8 mouse cellular contexts compared by ENCODE assay signal in the genomic region with DNA sequence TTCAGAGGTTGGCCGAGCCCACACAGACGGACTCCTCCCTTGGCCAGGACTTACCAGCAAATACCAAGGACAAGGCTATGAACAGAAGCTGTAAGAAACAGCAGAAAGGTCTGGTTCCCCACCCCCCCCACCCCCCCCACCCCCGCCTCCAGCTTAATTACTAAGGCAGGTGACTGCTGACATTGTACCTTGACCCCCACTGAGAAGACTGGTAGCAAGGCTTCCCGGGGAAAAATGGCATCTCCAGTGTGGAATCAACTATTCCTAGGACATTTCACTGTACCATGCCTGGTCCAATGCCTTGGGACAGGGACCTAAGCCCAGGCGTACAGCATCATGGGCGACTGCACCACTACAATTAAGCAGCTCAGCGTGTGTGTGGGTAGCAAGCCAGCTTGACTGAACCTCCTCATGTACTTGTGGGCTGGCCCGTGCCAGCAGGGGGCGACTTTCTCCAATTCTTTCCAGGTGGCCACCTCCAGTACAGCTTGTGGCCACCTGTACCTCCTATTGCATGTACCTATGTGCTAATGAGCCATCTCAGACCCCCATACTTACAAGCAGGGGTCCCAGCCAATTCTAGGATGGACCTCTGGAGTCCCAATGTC. TPM values are rescaled to one million over a fixed set of nuclear protein-coding genes. Genes with fewer than 3 reads are reported as not detected.
DNase-seq lines count a peak whose midpoint lies in the region; ATAC-seq and TF ChIP-seq lines count a peak whose summit lies in the region.

No protein-coding gene starts in this region.

- H3K9ac ChIP-seq in embryonic facial prominence, embryonic 11.5 days (replicated peaks; ENCODE audit: low read length), result no peak overlapping the region
- H3K9ac ChIP-seq in heart, embryonic 14.5 days (ENCODE audit: low read length), result no peak overlapping the region
- no peak overlapping the region for H3K9ac ChIP-seq in liver, embryonic 12.5 days
- no peak overlapping the region for H3K9ac ChIP-seq in neural tube, embryonic 13.5 days

- no peak for TF ChIP-seq POLR2A in thymus, adult 2 months (IDR thresholded peaks at IDR 0.05; ENCODE audit: control insufficient read depth, extremely low read depth, insufficient read depth, low read length, poor library complexity)

- 30% methylated on average over 9 of the region's 9 CpGs for WGBS in embryonic facial prominence, embryonic 11.5 days
- 35% methylated on average over 9 of the region's 9 CpGs for WGBS in heart, embryonic 14.5 days
- WGBS in liver, embryonic 12.5 days (ENCODE audit: insufficient replicate concordance), result 31% methylated on average over 9 of the region's 9 CpGs
- 35% methylated on average over 9 of the region's 9 CpGs for WGBS in neural tube, embryonic 13.5 days
- WGBS in thymus, adult 2 months, result 45% methylated on average over 9 of the region's 9 CpGs

- TF ChIP-seq CTCF in thymus, adult 2 months (IDR thresholded peaks at IDR 0.05; ENCODE audit: borderline replicate concordance, control insufficient read depth, extremely low read depth, insufficient read depth, low read length, poor library complexity), result peak; percentile 57; the same call in 1 of the 2 replicates

- no peaks in the 10 kb centered on the region for H3K4me1 ChIP-seq in embryonic facial prominence, embryonic 11.5 days (ENCODE audit: control insufficient read depth, insufficient read depth, low read length)
- H3K4me1 ChIP-seq in heart, embryonic 14.5 days (ENCODE audit: control insufficient read depth in 2 of 2, insufficient read depth in 2 of 2, low read length in 2 of 2), result peaks cover 7 to 11% of the 10 kb centered on the region in 2 experiments
- no peaks in the 10 kb centered on the region for H3K4me1 ChIP-seq in liver, embryonic 12.5 days
- no peaks in the 10 kb centered on the region for H3K4me1 ChIP-seq in neural tube, embryonic 13.5 days (replicated peaks)
- no peaks in the 10 kb centered on the region for H3K4me1 ChIP-seq in thymus, adult 2 months (replicated peaks; ENCODE audit: control insufficient read depth, insufficient read depth, low read length)

- peak; percentile 82 for DNase-seq in 3T3-L1 (ENCODE audit: low read depth, low spot score)
- DNase-seq in adrenal gland, postnatal 25 days, result peak; percentile 86
- DNase-seq in embryonic facial prominence, embryonic 11.5 days (ENCODE audit: low spot score), result peak; percentile 76
- DNase-seq in kidney, postnatal 10 days, result peak; percentile 93
- DNase-seq in thymus, adult 2 months, result peak; percentile 53

- H3K4me3 ChIP-seq in embryonic facial prominence, embryonic 11.5 days (ENCODE audit: low read depth, low read length), result no peak overlapping the region
- H3K4me3 ChIP-seq in heart, embryonic 14.5 days (ENCODE audit: control insufficient read depth in 1 of 2, insufficient read depth in 1 of 2, low read depth in 1 of 2, low read length in 2 of 2), result no peak overlapping the region
- no peak overlapping the region for H3K4me3 ChIP-seq in liver, embryonic 12.5 days
- no peak overlapping the region for H3K4me3 ChIP-seq in neural tube, embryonic 13.5 days
- no peak overlapping the region for H3K4me3 ChIP-seq in thymus, adult 2 months (ENCODE audit: control insufficient read depth, insufficient read depth, low read length)

- H3K27me3 ChIP-seq in embryonic facial prominence, embryonic 11.5 days (ENCODE audit: control insufficient read depth, insufficient read depth, low read length), result no peaks in the 10 kb centered on the region
- H3K27me3 ChIP-seq in heart, embryonic 14.5 days (ENCODE audit: control insufficient read depth, insufficient read depth, low read length), result no peaks in the 10 kb centered on the region
- H3K27me3 ChIP-seq in liver, embryonic 12.5 days (replicated peaks), result no peaks in the 10 kb centered on the region
- no peaks in the 10 kb centered on the region for H3K27me3 ChIP-seq in neural tube, embryonic 13.5 days
- no peaks in the 10 kb centered on the region for H3K27me3 ChIP-seq in thymus, adult 2 months (ENCODE audit: control insufficient read depth, insufficient read depth, low read length)

- no peak overlapping the region for H3K27ac ChIP-seq in embryonic facial prominence, embryonic 11.5 days (replicated peaks; ENCODE audit: low read depth, low read length)
- H3K27ac ChIP-seq in heart, embryonic 14.5 days (replicated peaks in 1 of 2; ENCODE audit: control insufficient read depth in 1 of 2, insufficient read depth in 1 of 2, low read depth in 2 of 2, low read length in 2 of 2), result no peak overlapping the region
- H3K27ac ChIP-seq in liver, embryonic 12.5 days, result no peak overlapping the region
- no peak overlapping the region for H3K27ac ChIP-seq in neural tube, embryonic 13.5 days (replicated peaks)
- H3K27ac ChIP-seq in thymus, adult 2 months (ENCODE audit: control insufficient read depth, insufficient read depth, low read length), result no peak overlapping the region

- H3K4me2 ChIP-seq in embryonic facial prominence, embryonic 11.5 days (ENCODE audit: low read depth, low read length), result no peak overlapping the region
- no peak overlapping the region for H3K4me2 ChIP-seq in heart, embryonic 14.5 days (ENCODE audit: low read length)
- no peak overlapping the region for H3K4me2 ChIP-seq in liver, embryonic 12.5 days
- H3K4me2 ChIP-seq in neural tube, embryonic 13.5 days, result no peak overlapping the region

- H3K9me3 ChIP-seq in embryonic facial prominence, embryonic 11.5 days (replicated peaks; ENCODE audit: control insufficient read depth, low read length), result no peaks in the 10 kb centered on the region
- H3K9me3 ChIP-seq in heart, embryonic 14.5 days (ENCODE audit: control insufficient read depth, low read length), result no peaks in the 10 kb centered on the region
- no peaks in the 10 kb centered on the region for H3K9me3 ChIP-seq in liver, embryonic 12.5 days (replicated peaks)
- H3K9me3 ChIP-seq in neural tube, embryonic 13.5 days, result no peaks in the 10 kb centered on the region

- H3K36me3 ChIP-seq in embryonic facial prominence, embryonic 11.5 days (replicated peaks; ENCODE audit: control insufficient read depth, insufficient read depth, low read depth, low read length), result no peaks in the 10 kb centered on the region
- H3K36me3 ChIP-seq in heart, embryonic 14.5 days (ENCODE audit: control insufficient read depth, insufficient read depth, low read length), result no peaks in the 10 kb centered on the region
- H3K36me3 ChIP-seq in liver, embryonic 12.5 days, result no peaks in the 10 kb centered on the region
- no peaks in the 10 kb centered on the region for H3K36me3 ChIP-seq in neural tube, embryonic 13.5 days
- no peaks in the 10 kb centered on the region for H3K36me3 ChIP-seq in thymus, adult 2 months (ENCODE audit: control insufficient read depth, insufficient read depth, low read length)

- ATAC-seq in embryonic facial prominence, embryonic 11.5 days (replicated peaks; ENCODE audit: insufficient number of reproducible peaks, low FRiP score, low TSS enrichment, low read depth), result peak; percentile 81
- peak; percentile 36; the same call in 1 of the 2 replicates for ATAC-seq in heart, embryonic 14.5 days (ENCODE audit: insufficient number of reproducible peaks, insufficient read depth, low FRiP score, low read depth)
- 0 out of 2 replicates have a peak, but pooled peaks have one; percentile 32 for ATAC-seq in liver, embryonic 12.5 days
- peak; percentile 75; the same call in 1 of the 2 replicates for ATAC-seq in neural tube, embryonic 13.5 days (ENCODE audit: low read depth)

RNA-seq across cellular contexts. Expression of a gene that starts 37.2 kb away (rescaled TPM):
- total RNA-seq in adrenal gland, postnatal 25 days (2021), result not detected in 2 replicates
- not detected in 2 replicates for polyA plus RNA-seq in embryonic facial prominence, embryonic 11.5 days (2014; fragmentation: Nextera tagmentation; extraction: Ambion mirVana)
- polyA plus RNA-seq in heart, embryonic 14.5 days (2014; fragmentation: Nextera tagmentation; extraction: Ambion mirVana), result not detected in 2 replicates
- not detected in 2 replicates for polyA plus RNA-seq in liver, embryonic 12.5 days (2016; fragmentation: Nextera tagmentation; extraction: Ambion mirVana)
- not detected in 2 replicates for polyA plus RNA-seq in neural tube, embryonic 13.5 days (2015; fragmentation: Nextera tagmentation; extraction: Ambion mirVana)
- 0.23 and 0.42 TPM in 2 replicates for polyA plus RNA-seq in thymus, adult 2 months (2012; rRNA removed)
